Mouse (Mus musculus): Measurements from ENCODE around the gene Sphk2.

The Sphk2 gene

GRCm38 (mm10) chr7:45717918-45718297 lies at the start of gene Sphk2:
Gene Sphk2 (minus strand): TSS chr7:45718002.
- in situ Hi-C loops (cut with MboI, MseI): no loop called here

DNA sequence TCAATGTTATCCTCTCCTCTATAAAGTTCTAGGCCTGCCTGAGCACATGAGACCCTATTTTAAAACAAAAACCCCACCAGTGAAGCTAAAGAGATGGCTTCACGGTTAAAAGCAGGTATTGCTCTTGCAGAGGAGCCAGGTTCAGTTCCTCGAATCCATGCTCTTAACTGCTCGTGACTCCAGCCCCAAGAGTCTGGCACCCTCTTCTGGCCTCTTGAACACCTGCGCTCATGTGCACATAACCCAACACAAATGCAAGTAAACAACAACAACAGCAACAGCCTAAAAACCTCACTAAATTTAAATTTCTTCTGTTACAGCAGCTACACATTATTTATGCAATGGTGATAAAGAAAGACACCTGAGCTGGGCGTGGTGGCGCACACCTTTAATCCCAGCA lies 49.7 kb upstream of the Sphk2 start:
- in situ Hi-C loops (cut with MboI, MseI): no loop called here

GRCm38 (mm10) chr7:45766764-45767163 lies 49.0 kb upstream of the Sphk2 start:
- in situ Hi-C loops (cut with MboI, MseI): no loop called here

- in situ Hi-C loops (cut with MboI, MseI): no loop called here
These were observed 48.2 kb upstream of the Sphk2 start for GRCm38 (mm10) chr7:45765995-45766394.

DNA sequence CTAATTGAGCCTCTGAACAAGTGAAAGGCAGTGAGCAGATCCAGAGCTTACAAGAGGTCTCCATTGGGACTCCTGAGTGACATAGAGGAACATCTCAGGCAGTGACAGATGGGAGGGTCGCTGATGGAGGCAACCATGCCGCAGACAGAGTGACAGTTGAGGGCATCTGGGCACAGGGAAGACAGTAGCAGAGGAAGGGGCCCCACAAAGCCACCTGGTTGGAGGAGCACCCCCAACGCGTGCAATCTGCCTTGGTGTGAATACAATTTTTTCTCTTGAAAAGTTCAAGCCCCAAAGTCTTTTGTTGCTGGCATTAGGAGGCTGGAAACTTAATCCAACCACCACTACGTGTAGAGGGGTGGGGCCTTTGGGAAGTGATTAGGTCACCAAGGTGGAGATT lies 42.3 kb upstream of the Sphk2 start:
- in situ Hi-C loops (cut with MboI, MseI): no loop called here

GRCm38 (mm10) chr7:45759400-45759799 lies 41.6 kb upstream of the Sphk2 start:
- in situ Hi-C loops (cut with MboI, MseI): no loop called here

- in situ Hi-C loops (cut with MboI, MseI): no loop called here
These were observed 37.9 kb upstream of the Sphk2 start for GRCm38 (mm10) chr7:45755703-45756102.

GRCm38 (mm10) chr7:45750162-45750561 lies 32.4 kb upstream of the Sphk2 start:
- in situ Hi-C loops (cut with MboI, MseI): no loop called here

- in situ Hi-C loops (cut with MboI, MseI): no loop called here
These were observed 31.6 kb upstream of the Sphk2 start for GRCm38 (mm10) chr7:45749401-45749800.

DNA sequence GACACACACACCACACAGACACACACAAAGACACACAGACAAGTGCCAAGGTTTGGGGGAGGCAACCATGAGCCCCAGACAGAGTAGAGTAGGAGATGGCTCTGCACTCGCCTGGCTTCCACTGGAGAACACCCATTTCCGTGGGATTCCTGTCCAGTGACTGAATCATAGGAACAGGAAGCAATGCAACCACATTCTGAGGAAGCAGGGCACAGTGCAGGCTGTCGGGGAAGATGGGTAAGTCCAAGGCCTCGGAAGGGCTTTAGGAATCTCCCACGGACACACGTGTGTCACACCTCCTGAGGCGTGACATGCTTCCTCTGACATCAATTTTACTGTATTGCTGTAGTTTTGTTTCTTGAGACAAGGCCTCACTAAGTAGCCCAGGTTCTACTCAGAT lies 30.3 kb upstream of the Sphk2 start:
- in situ Hi-C loops (cut with MboI, MseI): no loop called here

- in situ Hi-C loops (cut with MboI, MseI): no loop called here
These were observed 29.6 kb upstream of the Sphk2 start for GRCm38 (mm10) chr7:45747450-45747849.

- in situ Hi-C loops (cut with MboI, MseI): no loop called here
These were observed 28.7 kb upstream of the Sphk2 start for GRCm38 (mm10) chr7:45746518-45746917.

GRCm38 (mm10) chr7:45744387-45744786 lies 26.6 kb upstream of the Sphk2 start:
- in situ Hi-C loops (cut with MboI, MseI): loop anchor here (5.0 kb wide), 1 partner anchor 178 kb away; the partner anchor contains the start of genes Ccdc114 and Emp3

GRCm38 (mm10) chr7:45742338-45742737 lies 24.5 kb upstream of the Sphk2 start:
- in situ Hi-C loops (cut with MboI, MseI): loop anchor here (5.0 kb wide), 1 partner anchor 180 kb away; the partner anchor contains the start of genes Ccdc114 and Emp3

DNA sequence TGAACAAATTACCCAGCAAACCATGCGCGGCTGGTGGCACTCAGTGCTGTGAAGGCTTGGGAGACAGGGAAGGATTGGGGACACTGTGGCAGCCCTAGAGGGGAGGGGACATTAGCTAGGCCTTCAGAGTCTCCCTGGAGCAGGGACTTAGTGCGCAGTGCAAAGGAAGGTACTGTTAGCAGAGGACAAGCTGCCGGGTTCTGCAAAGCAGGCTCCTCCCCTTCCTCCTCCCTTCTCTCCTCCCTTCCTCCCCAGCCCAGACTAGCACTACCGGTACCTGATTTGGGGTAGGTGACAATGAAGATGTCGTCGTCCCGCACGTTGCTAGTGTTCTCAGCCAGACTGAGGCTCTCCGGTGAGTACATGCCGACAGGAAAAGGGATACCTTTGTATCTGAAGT lies 24.0 kb upstream of the Sphk2 start:
- in situ Hi-C loops (cut with MboI, MseI): loop anchor here (5.0 kb wide), 1 partner anchor 181 kb away; the partner anchor contains the start of genes Ccdc114 and Emp3

DNA sequence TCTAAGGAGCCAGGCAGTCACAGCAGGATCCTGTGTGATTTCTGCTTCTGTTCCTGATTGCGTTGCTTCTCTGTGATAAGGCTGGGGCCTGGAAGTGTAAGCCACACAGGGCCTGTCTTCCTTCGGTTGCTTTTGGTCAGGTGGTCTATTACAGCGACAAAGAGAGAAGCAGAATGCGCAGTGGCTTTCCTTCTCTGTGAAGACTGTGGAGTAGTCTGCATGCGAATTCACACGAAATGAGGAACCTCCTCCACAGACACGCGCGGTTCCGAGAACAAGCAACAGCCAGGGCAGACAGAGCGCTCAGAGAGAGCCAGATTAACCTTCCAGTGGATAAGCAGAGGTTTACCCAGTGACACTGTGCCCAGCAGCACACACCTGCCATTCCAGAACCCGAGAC lies 23.5 kb upstream of the Sphk2 start:
- in situ Hi-C loops (cut with MboI, MseI): loop anchor here (5.0 kb wide), 1 partner anchor 181 kb away; the partner anchor contains the start of genes Ccdc114 and Emp3

DNA sequence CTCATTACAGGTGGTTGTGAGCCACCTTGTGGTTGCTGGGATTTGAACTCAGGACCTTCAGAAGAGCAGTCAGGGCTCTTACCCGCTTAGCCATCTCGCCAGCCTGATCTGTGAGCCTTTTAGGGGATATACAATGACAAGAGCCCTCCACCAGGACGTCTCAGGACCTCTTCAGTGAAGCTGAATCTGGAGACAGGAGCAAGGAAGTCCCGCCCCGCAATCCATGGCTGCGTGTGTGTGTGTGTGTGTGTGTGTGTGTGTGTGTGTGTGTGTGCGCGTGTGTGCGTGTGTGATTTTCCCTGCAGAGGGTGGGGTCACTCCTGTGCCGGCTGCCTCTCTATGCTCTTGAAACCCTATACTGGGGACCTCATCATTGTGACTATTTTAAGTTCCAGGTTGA lies 22.0 kb upstream of the Sphk2 start:
- in situ Hi-C loops (cut with MboI, MseI): loop anchor here (5.0 kb wide), 1 partner anchor 182 kb away; the partner anchor contains the start of genes Ccdc114 and Emp3

- in situ Hi-C loops (cut with MboI, MseI): no loop called here
These were observed 21.5 kb upstream of the Sphk2 start for GRCm38 (mm10) chr7:45739162-45739763.

GRCm38 (mm10) chr7:45733477-45733876 lies 15.7 kb upstream of the Sphk2 start:
- in situ Hi-C loops (cut with MboI, MseI): loop anchor here (5.0 kb wide), 2 partner anchors 79 to 209 kb away; partner anchors contain the start of gene Cyth2

DNA sequence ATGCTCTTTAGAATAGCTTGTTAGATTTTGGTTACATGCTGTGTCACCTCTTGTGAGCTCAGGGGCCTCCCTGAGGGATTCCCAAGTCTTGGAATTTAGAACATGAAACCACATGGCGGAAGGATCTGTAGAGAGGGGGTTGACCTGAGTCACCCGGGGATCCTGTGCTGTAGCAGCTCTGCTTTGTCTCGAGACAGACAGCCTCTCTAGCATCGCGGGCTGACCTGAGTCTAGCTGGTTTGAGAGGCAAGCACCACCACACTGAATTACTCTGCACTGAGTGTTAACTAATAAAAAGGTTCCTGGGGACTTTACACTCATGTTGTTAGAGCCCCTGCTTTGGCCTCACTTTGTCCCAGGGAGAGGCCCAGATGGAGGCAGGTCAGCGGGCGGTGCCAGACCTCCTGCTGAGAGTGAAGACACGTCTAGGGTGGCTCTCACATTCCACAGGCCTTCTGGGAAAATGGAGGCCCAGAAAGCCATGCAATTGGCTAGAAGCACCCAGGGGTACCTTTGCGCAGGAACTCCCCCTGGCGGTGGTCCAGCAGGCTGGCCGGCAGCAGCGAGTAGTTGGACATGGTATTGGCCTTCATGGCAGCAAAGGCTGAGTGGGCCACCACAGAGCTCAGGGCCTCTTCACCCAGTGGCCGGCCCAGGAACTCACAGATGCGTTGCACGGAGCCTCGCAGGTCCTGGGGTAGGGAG lies 13.1 kb upstream of the Sphk2 start:
- in situ Hi-C loops (cut with MboI, MseI): loop anchor here (5.0 kb wide), 2 partner anchors 81 to 211 kb away; partner anchors contain the start of gene Cyth2

DNA sequence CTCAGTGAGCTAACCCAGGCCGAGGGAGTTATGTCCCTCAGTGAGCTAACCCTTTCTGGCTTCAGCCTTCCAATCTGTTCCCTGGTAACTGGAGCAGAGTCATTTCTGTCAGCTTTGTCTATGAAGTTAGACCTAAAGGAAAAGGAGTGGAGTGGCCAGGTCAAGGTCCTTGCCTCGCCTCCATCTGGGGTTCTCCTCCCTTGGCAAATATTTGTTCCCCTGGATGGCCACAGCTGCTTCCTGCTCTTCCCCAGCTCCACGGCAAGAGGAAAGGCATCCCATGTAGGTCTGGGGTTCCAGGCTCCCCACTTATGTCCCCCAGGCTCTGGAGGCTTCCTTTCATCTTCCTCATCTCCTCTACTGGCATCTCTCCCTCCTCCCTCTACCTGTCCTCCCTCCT lies 9.8 kb upstream of the Sphk2 start:
- in situ Hi-C loops (cut with MboI, MseI): no loop called here

DNA sequence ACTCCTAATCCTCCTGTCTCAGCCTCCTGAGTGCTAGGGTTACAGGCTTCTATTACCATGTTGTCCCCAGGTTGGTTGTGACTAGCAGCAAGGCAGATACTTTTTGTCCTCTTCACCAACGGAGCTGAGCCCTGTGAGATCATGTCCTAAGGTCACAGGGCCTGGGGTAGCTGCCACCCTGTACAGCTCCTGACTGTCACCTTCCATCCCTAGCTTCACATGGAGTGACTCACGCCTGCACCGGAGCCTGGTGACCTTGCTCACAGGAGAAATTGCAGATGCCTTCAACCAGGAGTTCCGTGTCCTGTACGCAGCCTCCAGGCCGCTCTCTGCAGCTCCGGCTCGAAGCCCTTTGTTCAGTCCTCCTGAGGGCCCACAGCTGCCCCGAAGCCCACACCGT lies 8.6 kb upstream of the Sphk2 start:
- in situ Hi-C loops (cut with MboI, MseI): no loop called here

- in situ Hi-C loops (cut with MboI, MseI): no loop called here
These were observed 7.9 kb upstream of the Sphk2 start, which contains the start of gene Spaca4 for GRCm38 (mm10) chr7:45725713-45726112. Gene Spaca4 (minus strand): TSS chr7:45725813.

All from T-helper 2 cell (primary cell).